ENCODE assay signal across 19 mouse cellular contexts in the genomic region with DNA sequence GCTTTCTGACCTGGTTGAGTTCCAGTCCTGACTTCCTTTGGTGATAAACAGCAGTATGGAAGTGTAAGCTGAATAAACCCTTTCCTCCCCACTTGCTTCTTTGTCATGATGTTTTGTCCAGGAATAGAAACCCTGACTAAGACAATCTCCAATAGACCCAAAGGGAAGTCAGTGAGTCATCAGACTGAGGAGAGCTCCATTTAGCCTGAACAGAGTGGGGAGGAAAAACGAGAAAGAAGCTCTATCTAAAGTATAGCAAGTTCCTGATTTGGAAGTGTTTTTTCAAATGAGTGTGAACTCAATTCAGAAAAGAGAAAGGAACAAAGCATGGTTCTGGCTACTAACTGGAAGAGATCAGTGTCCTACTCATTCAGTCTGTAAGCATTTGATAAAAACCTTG. TPM values are rescaled to one million over a fixed set of nuclear protein-coding genes. Genes with fewer than 3 reads are reported as not detected.
"Had no signal": no experiment of that assay in that cellular context is flagged by ENCODE, and none has a peak within 500 bp of the region (broad histone marks: within the 10 kb centered on the region; RNA-seq: fewer than 3 reads in every experiment).

No protein-coding gene starts in this region.

RNA-seq across cellular contexts. Expression of a gene that starts 30.6 kb away (rescaled TPM):
- total RNA-seq: megakaryocyte progenitor cell, adult 5-6 weeks; midbrain, postnatal 0 days; monocyte, adult 5-6 weeks; neutrophil, adult 5-6 weeks had no signal
- polyA plus RNA-seq: liver, embryonic 16.5 days; lung, embryonic 14.5 days; lung, embryonic 16.5 days; midbrain, embryonic 11.5 days; midbrain, embryonic 13.5 days; midbrain, embryonic 15.5 days; midbrain, postnatal 0 days; neural tube, embryonic 12.5 days; neural tube, embryonic 14.5 days; small intestine, adult 2 months; stomach, embryonic 14.5 days; stomach, embryonic 16.5 days; testis, adult 2 months had no signal

RNA-seq across cellular contexts. Expression of a gene that starts 30.8 kb away (rescaled TPM):
- total RNA-seq: megakaryocyte progenitor cell, adult 5-6 weeks; midbrain, postnatal 0 days; monocyte, adult 5-6 weeks; neutrophil, adult 5-6 weeks had no signal
- polyA plus RNA-seq: liver, embryonic 14.5 days; liver, embryonic 16.5 days; lung, embryonic 14.5 days; lung, embryonic 16.5 days; midbrain, embryonic 11.5 days; midbrain, embryonic 13.5 days; midbrain, embryonic 15.5 days; midbrain, postnatal 0 days; neural tube, embryonic 12.5 days; neural tube, embryonic 14.5 days; small intestine, adult 2 months; stomach, embryonic 14.5 days; stomach, embryonic 16.5 days; thymus, adult 2 months; urinary bladder, adult 2 months had no signal

RNA-seq across cellular contexts. Expression of a gene that starts 39.0 kb away (rescaled TPM):
- total RNA-seq: megakaryocyte progenitor cell, adult 5-6 weeks; midbrain, postnatal 0 days; monocyte, adult 5-6 weeks; neutrophil, adult 5-6 weeks had no signal
- polyA plus RNA-seq: liver, embryonic 14.5 days; liver, embryonic 16.5 days; lung, embryonic 14.5 days; lung, embryonic 16.5 days; midbrain, embryonic 11.5 days; midbrain, embryonic 13.5 days; midbrain, embryonic 15.5 days; midbrain, postnatal 0 days; neural tube, embryonic 12.5 days; neural tube, embryonic 14.5 days; small intestine, adult 2 months; stomach, embryonic 14.5 days; stomach, embryonic 16.5 days; testis, adult 2 months; thymus, adult 2 months; urinary bladder, adult 2 months had no signal

RNA-seq across cellular contexts. Expression of a gene that starts 46.1 kb away (rescaled TPM):
- total RNA-seq: megakaryocyte progenitor cell, adult 5-6 weeks; midbrain, postnatal 0 days; monocyte, adult 5-6 weeks; neutrophil, adult 5-6 weeks had no signal
- polyA plus RNA-seq: liver, embryonic 16.5 days; lung, embryonic 14.5 days; lung, embryonic 16.5 days; midbrain, embryonic 11.5 days; midbrain, embryonic 13.5 days; midbrain, embryonic 15.5 days; midbrain, postnatal 0 days; neural tube, embryonic 12.5 days; neural tube, embryonic 14.5 days; small intestine, adult 2 months; stomach, embryonic 14.5 days; stomach, embryonic 16.5 days; testis, adult 2 months; urinary bladder, adult 2 months had no signal

RNA-seq across cellular contexts. Expression of a gene that starts 54.1 kb away (rescaled TPM):
- total RNA-seq: megakaryocyte progenitor cell, adult 5-6 weeks; midbrain, postnatal 0 days; monocyte, adult 5-6 weeks; neutrophil, adult 5-6 weeks had no signal
- polyA plus RNA-seq: liver, embryonic 14.5 days; liver, embryonic 16.5 days; lung, embryonic 14.5 days; lung, embryonic 16.5 days; midbrain, embryonic 11.5 days; midbrain, embryonic 13.5 days; midbrain, embryonic 15.5 days; midbrain, postnatal 0 days; neural tube, embryonic 12.5 days; neural tube, embryonic 14.5 days; small intestine, adult 2 months; stomach, embryonic 14.5 days; stomach, embryonic 16.5 days; testis, adult 2 months; thymus, adult 2 months; urinary bladder, adult 2 months had no signal
